Mouse (Mus musculus) adrenal gland, postnatal 25 days (tissue): ENCODE results near the gene Car14. TPM values are rescaled to one million over a fixed set of nuclear protein-coding genes. Genes with fewer than 3 reads are reported as not detected.
"Not testable (repeated sequence)": the region's sequence is repeated elsewhere in the genome, so short reads cannot be mapped to it uniquely, and the experiment has no call there.

Experiments used
- DNase-seq: peaks from one replicate; pipeline ENCODE4 v3.0.0; 2021; ENCODE audit warnings: mixed read lengths
- total RNA-seq: library from RNA; stranded (reverse); gene quantifications from 2 replicates; pipeline ENCODE4 v1.2.3, GENCODE M21; 2021

Car14 gene
- total RNA-seq, 1 experiment from 2014 or later, result 2.7 TPM

- DNase-seq, result no peak
These were observed 19.7 kb upstream of the Car14 start for GRCm38 (mm10) chr3:95924185-95924584.

GRCm38 (mm10) chr3:95923429-95923828, 18.9 kb upstream of the Car14 start:
- not testable (repeated sequence) for DNase-seq

GRCm38 (mm10) chr3:95920532-95920931, 16.0 kb upstream of the Car14 start:
- not testable (repeated sequence) for DNase-seq

- DNase-seq, result no peak
These were observed 12.3 kb upstream of the Car14 start for GRCm38 (mm10) chr3:95916760-95917159.

DNA sequence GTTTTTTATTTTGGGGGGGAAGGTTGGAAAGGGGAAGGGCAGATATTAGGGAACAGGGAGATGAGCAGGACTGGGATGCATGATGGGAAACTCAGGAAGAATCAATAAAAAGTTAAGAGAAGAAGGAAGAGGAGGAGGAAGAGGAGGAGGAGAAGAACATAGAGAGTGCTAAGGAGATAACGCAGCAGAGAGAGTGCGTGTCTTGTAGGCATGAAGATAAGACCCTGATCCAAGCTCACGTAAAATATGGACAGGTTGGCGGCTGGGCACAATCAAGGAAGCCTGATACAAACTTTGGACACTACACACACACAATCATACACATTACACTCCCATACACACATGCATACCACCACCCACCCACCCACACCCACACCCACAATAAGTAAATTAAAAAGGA, 10.2 kb upstream of the Car14 start:
- DNase-seq, result no peak

DNA sequence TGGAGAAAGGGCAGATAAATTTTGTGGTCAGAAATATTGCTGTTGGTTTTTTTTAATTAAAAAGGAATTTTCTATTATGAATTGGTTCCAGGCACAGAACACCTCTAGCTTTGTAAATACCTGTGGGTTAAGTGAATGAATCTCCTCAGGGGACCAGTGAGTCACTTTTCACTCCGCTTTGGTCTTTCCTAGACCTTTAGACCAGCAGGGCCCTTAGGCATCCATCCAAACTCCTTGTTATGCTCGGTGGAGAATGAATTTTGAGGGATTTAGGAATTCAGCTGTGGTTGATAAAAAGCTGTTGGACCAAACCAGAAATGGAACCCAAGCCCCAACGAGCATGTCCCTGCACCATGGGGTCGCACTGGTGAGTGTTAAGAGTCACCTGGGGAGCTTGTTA, 3.1 kb upstream of the Car14 start:
- no peak for DNase-seq

DNA sequence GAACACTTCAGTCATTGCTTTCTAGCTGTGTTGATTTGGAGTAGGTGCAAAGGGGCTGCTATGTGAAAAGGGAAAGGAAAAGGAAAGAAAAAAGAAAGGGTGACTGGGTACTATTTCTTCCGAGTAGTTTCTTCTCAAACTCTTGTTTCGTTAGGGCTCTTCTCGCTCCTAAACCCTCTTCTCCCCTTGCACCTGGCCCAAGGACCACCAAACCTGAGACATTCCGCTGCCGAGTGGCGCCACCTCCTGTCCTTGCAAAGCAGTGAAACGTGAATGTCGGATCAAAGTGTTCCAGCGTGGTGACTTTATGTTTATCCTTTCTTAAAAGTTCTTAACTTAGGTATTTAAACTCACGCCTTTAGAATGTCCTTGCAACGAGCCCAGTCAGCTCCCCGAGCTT, 2.4 kb upstream of the Car14 start:
- peak; percentile 47 for DNase-seq

GRCm38 (mm10) chr3:95905940-95906492, 1.5 kb upstream of the Car14 start:
- DNase-seq, result peak; percentile 53

GRCm38 (mm10) chr3:95905146-95905939, 852 bp upstream of the Car14 start:
- no peak for DNase-seq

DNA sequence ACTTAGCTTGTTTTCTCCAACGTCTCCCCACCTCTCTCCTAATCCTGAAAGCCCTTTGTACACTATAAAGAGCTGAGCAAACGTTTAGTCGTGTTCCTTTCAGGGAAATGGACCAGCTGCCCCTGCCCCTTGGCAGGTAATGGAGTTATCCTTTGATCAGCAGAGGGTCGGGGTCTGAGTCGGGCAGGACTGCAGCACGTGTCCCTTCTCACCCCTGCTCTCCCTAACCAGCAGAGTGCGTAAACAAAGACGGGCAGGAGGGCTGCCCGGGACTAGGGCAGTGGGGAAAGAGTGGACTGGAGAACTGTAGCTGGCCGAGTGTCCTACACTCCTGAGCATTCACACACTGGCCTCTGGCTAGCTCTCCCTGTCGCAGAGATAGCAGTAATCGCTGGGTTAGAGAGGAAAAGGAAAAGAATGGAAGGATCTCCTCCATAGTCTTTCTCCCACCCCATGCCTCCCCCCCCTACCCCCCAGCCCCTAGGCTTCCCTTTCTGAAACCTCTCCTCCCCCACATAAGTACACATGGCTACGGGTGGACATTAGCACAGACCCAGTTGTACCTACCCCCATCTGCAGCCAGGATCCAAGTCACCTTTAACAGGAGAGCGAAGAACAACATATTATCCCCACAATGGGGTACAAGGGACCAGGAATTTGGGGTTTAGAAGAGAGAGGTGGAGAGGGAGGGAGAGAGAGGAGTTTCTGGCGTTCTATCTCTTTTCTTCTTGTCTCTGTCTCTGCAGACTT, 563 bp downstream of the Car14 start:
- DNase-seq, result no peak

DNA sequence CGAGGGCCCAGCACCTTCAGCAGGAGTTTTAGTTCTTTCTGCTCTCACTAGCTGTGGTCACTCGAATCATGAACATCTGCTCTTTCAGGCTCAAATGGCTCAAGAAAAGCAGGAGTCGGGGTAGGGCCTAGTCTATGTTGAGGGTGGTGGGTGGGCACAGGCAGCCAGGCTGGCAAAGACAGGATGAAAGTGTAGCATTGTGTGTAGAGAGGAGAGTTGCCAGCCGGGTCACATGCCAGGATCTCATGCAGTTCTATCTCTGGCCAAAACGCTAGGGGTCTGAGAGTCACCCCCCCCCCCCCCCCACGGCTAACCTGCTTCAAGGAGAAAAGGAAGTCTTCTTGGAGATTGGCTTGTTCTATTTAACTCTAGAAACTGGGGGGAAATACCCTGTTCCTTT, 1.8 kb downstream of the Car14 start:
- DNase-seq, result no peak

GRCm38 (mm10) chr3:95902373-95902625, 2.2 kb downstream of the Car14 start:
- no peak for DNase-seq

DNA sequence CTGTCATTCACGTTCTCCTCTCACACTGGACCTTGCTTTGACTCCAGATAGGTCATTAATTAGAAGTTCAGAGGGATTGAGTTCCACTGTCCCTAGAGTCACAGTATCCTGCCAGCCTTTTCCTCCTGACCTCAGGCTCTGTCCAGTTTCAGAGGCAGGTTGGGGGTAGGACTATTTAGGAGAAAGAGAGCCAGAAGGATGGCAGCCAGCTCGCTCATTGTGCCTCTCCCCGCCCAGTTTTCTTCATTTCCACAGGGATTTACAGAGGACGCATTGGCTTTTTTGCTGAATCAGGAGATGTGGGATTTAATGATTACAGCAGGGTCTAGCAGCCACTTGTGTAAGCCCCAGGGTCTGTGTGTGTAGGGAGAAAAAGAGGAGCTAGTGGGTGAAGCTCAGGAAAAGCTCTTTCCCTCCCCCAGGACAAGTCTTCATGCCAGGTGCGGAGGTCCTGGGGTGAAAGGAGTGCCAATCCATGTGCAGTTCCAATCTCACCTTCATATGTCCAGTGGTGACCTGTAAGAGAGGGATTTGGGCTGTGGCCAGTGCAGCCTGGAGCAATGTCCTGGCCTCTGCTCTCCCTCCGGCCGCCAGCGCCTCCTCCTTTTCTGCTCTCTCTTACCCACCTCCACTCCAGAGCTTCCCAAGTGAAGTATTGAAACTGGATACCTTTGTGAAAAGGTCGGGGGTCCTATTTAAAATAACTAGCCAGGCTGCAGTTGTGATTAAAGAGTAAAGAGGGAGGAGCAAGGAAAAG, 2.7 kb downstream of the Car14 start:
- no peak for DNase-seq

DNA sequence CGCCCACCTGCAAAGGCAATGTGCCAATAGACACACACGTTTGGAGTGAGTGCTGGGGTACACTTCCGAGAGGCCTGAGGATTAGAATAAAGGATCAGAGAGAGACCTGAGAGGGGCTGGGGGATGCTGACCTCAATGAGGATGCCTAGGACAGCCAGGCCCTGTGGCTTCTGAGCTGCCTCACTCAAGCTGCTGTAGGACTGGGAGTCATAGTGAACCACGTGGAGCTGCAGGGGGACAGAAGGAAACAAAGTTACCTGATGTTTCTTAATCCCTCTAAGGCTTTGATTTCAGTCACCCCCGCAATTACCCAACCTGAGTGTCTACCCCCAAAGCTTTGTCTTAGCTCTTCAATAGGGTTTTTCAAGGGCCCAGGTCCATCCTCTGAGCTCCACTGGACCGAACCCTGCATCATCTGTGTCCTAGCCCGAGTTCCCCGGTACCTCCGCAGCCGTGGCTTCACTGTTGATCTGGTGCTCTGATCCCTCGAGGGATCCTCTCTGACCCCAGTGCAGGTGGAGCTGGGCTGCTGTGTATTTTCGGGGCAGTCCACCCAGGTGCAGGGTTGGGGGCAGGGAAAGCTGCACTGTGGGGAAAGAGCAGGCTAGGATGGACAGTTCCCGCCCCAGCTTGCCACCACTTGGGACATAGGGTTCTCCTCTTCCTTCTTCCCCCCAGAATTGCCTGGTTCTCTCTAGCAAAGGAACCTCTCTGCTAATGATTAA, 4.5 kb downstream of the Car14 start:
- DNase-seq, result no peak

DNA sequence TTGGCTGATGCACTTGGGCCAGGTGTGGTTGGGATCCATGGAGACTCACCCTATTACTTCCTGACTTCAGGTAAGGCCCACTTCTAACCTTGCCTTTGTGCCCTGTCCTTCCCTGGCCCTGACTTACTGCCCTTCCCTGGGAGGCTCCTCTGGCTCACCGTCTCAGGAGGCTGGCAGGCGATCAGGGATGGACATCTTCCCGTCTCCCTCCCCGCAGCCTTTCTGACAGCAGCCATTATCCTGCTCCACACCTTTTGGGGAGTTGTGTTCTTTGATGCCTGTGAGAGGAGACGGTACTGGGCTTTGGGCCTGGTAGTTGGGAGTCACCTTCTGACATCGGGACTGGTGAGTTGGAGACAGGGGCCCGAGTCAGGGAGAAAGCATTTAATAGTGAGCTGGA, 9.0 kb downstream of the Car14 start:
- DNase-seq, result not testable (repeated sequence)

- DNase-seq, result peak; percentile 60
These were observed 10.0 kb downstream of the Car14 start for GRCm38 (mm10) chr3:95894317-95895160.

GRCm38 (mm10) chr3:95893606-95894316, 10.7 kb downstream of the Car14 start, which contains the start of gene Aph1a:
Aph1a (plus strand) TSS chr3:95893969.
- peak; percentile 94 for DNase-seq

DNA sequence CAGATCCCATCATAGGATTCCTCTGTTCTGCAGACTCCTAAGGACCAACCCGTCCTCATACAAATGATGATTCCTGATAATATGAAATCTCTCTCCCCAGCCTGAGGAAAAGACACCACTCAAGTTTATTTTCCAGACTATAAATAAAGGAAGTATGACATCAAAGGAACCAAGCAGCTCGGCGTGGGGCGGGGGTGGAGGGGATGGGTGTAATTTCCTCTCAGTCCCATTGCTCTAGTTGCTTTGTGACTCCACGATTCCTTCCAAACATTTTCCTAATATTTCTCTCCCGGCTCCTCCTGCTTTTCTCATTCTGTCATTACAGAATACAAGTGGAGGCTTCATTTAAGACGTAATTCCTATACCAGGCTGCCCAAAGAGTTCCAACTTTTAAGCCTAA, 11.4 kb downstream of the Car14 start:
- DNase-seq, result no peak

- no peak for DNase-seq
These were observed 12.1 kb downstream of the Car14 start for GRCm38 (mm10) chr3:95892066-95893052.
